Mouse (Mus musculus) G1E-ER4 (cell line): ENCODE results near the gene Dpp6. TPM values are rescaled to one million over a fixed set of nuclear protein-coding genes. Genes with fewer than 3 reads are reported as not detected.

Source experiments
- GATA1 ChIP-seq: IDR thresholded peaks from one replicate; pipeline ENCODE4 v1.8.0; 2012; ENCODE audit warnings: low read length, inconsistent platforms
- polyA plus RNA-seq: library from polyadenylated mRNA; stranded (reverse); fragments of >175 nt; gene quantifications from 2 replicates; pipeline ENCODE4 v1.2.3, GENCODE M21; 2012

Gene Dpp6
- polyA plus RNA-seq, 1 experiment = not detected

DNA sequence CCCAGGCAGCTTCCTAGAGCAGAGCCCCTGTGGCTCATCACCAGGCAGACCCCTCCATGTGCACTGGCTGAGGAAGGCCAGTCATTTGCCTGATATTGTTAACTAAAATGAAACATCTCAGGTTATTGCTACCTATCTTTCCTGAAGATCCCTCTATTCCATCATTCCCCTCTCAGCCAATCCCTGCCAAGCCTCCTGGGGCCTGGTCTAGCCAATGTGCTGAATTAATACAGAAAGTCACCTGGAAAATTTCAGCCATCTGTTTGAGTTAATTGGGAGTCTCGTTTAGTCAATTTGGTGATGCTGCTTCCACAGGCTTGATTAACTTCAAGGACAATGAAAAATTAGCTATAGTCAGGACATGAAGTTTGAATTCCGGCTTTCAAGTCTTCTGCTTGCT lies 818.9 kb downstream of the Dpp6 start:
- no peak for TF ChIP-seq GATA1

GRCm38 (mm10) chr5:27641876-27642275 lies 824.9 kb downstream of the Dpp6 start:
- no peak for TF ChIP-seq GATA1

DNA sequence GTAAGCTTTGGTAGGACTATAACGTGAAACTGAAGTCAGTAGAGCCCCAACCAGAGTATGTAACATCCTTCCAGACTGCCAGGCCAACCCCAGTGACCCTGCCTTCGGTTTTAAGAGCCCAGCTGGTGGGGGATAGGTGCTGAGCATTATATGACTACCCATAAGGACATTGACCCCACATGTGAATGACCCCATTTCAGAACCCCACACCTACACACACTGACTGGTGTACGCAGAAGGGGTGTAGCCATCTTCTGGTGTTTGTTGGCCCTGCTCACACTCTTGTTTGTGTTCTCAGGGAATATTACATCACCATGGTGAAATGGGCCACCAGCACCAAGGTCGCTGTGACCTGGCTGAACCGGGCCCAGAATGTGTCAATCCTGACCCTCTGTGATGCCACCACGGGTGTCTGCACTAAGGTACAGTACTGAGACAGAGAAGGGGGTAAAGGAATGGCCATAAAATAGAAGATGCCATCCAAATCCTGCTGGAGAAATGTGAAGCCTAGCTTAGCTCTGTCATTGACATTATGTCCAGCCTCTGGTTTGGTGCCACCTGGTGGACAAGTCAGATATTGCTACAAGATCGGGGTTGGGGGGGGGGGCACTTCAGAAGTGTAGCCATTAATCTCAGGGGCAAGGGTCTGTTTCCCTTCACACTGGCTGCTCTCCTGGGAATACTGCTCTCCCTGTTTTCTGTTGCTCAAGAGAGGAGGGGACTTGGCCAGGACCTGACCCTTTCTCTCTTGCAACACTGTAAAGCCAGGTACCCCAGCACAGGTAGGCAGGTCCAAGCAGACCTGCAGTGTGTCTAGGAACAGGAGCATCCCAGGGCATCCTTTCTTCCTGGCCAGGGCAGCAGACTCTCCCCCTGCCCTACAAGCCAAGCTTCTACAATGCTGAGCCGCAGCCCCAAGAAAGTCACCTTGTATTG lies 835.1 kb downstream of the Dpp6 start:
- no peak for TF ChIP-seq GATA1

- TF ChIP-seq GATA1 = no peak
Measured at GRCm38 (mm10) chr5:27656101-27656500, 839.1 kb downstream of the Dpp6 start.

- TF ChIP-seq GATA1 = no peak
Measured at GRCm38 (mm10) chr5:27657672-27658071, 840.7 kb downstream of the Dpp6 start.

GRCm38 (mm10) chr5:27658165-27658564 lies 841.2 kb downstream of the Dpp6 start:
- no peak for TF ChIP-seq GATA1

GRCm38 (mm10) chr5:27658569-27658968 lies 841.6 kb downstream of the Dpp6 start:
- no peak for TF ChIP-seq GATA1

- TF ChIP-seq GATA1 = no peak
Measured at GRCm38 (mm10) chr5:27659019-27659418, 842.0 kb downstream of the Dpp6 start.

DNA sequence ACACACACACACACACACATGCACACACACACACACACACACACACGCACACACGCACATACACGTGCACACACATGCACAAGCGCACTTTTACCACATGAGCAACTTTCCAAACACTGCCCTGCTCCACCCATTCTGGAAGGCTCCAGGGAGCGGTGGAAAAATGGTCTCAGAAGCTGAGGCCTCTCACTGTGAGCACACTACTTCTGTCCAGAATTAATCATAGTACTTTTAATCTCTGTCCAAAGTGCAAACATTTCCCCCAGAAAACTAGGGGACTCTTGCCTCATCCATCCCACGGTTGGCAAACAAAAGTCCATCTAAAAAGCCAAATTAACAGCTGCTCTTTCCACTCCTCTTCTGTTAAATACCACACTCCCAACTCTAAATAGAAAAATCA lies 842.8 kb downstream of the Dpp6 start:
- TF ChIP-seq GATA1 = no peak

- no peak for TF ChIP-seq GATA1
Measured at GRCm38 (mm10) chr5:27664111-27664510, 847.1 kb downstream of the Dpp6 start.

- no peak for TF ChIP-seq GATA1
Measured at GRCm38 (mm10) chr5:27671487-27671886, 854.5 kb downstream of the Dpp6 start.

DNA sequence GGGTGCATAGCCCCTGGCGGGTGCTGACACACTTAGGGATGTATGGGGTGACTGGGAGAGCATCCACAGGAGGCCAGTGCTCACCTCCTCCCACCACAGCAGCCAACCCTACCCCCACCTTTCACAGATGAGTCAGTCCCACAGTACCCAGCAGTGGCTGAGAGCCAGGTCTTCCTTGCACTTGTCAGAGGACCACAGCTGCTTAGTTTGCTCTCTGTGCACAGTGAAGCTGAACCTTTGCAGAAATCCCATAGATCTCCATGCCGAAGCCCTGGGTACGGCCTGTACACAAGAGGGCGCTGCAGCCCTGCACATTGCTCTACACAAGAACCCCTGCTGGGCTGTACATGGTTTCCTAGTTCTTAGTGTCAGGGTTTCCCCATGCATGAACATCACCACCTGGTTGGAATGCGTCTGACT lies 860.3 kb downstream of the Dpp6 start:
- TF ChIP-seq GATA1 = no peak

DNA sequence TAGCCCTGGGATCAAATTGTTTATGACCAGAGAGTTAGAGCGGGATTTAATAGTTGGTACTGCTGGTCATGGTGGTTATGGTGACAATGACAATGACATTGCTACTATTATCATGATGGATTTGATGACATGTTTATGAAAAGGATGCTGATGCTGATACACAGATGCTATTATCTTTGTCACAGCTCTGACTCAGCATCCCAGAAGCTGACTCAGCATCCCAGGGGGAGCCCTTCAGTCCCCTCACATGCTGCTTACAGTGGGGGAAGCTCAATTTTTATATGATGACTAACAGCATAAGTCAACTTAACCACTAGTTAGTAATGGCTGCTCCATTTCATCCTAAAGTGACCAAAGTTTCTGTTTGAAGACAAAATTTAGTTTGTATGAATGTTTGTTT lies 862.1 kb downstream of the Dpp6 start:
- no peak for TF ChIP-seq GATA1

GRCm38 (mm10) chr5:27680476-27680875 lies 863.5 kb downstream of the Dpp6 start:
- no peak for TF ChIP-seq GATA1

DNA sequence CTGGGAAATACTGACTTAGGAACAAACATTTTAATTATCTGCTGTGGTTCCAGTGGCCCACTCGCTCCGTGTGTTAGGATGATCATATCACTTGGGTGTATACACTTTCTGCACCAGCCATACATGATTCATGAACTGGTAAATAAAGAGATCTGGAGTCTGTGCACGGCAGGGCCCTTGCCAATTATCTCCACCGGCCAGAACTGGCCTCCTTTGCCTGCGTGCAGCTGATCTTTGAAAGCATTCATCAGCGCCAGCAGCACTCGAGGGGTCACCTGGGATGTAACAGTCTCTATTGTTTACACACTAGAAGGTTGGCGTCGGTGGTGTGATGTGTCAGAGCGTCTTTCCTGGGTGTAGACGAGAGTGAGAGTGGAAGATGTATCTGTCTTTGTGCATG lies 868.2 kb downstream of the Dpp6 start:
- no peak for TF ChIP-seq GATA1

- TF ChIP-seq GATA1 = no peak
Measured at GRCm38 (mm10) chr5:27685923-27686322, 868.9 kb downstream of the Dpp6 start.

DNA sequence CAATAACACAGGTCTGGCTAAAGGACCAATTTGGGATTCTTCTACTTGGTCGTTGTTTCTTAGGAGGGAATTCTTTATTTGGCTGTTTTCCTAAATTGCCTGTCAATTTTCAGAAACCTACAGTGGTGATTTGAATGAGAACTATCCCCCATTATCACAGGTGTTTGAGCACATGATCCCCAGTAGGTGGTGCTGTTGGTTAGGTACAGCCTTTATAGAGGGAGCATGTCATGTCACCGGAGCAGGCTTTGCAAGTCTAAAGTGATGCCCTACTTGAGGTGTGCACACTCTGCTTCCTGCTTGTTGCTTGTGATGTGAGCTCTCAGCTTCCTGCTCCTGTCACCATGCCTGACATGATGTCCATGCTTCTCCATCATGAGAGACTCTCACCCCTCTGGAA lies 870.3 kb downstream of the Dpp6 start:
- no peak for TF ChIP-seq GATA1
